ENCODE assay signal across 9 mouse cellular contexts in the genomic region with DNA sequence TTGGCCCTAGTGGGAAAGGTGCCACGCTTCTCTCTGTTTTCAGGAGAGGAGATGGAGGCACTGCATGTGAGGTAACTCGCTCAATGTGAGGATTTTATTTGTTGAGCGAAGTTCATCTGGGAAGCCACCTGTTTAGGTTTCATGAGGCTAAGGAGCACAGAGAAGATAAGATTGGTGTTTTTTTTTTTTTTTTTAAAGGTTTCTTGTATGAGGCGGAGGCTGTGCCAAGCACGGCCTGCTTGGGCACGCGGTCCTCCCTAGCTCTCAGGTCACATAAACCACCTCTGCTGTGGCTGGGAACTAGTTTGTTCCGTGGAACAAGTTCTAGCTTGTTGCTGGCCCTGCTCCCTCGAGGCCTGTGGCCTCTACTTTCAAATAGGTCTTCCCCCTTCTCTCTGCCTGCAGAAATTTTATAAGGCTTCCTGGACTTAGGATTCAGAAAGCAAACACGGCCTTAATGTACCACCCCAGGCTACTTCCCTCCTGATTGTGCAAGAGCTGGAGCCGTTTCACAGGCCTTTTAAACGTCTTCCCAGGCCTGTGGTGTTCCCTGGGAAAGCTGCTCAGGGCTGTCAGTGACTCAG. TPM values are rescaled to one million over a fixed set of nuclear protein-coding genes. Genes with fewer than 3 reads are reported as not detected.
A peak's percentile ranks its signal among the peaks of the same experiment; 100 is the strongest.
DNase-seq lines count a peak whose midpoint lies in the region; ATAC-seq and TF ChIP-seq lines count a peak whose summit lies in the region.
"Had no signal": no experiment of that assay in that cellular context is flagged by ENCODE, and none has a peak within 500 bp of the region (broad histone marks: within the 10 kb centered on the region; RNA-seq: fewer than 3 reads in every experiment).

No protein-coding gene starts in this region.

- H3K4me3 ChIP-seq in embryonic facial prominence, embryonic 13.5 days: no peak overlapping the region
- no peak overlapping the region for H3K4me3 ChIP-seq in embryonic facial prominence, embryonic 10.5 days
- no peak overlapping the region for H3K4me3 ChIP-seq in liver, embryonic 14.5 days (ENCODE audit: insufficient read depth in 1 of 2, low read depth in 2 of 2, low read length in 2 of 2)

- H3K36me3 ChIP-seq in embryonic facial prominence, embryonic 13.5 days: no peaks in the 10 kb centered on the region
- H3K36me3 ChIP-seq in embryonic facial prominence, embryonic 10.5 days (replicated peaks): no peaks in the 10 kb centered on the region
- H3K36me3 ChIP-seq in liver, embryonic 14.5 days (replicated peaks; ENCODE audit: control insufficient read depth, insufficient read depth, low read depth): no peaks in the 10 kb centered on the region

- peaks cover 55% of the 10 kb centered on the region for H3K4me1 ChIP-seq in embryonic facial prominence, embryonic 13.5 days
- peaks cover 25% of the 10 kb centered on the region for H3K4me1 ChIP-seq in embryonic facial prominence, embryonic 10.5 days
- peaks cover 50 to 52% of the 10 kb centered on the region in 2 experiments for H3K4me1 ChIP-seq in liver, embryonic 14.5 days (replicated peaks; ENCODE audit: control insufficient read depth in 2 of 2, insufficient read depth in 2 of 2, low read length in 1 of 2)

- WGBS in embryonic facial prominence, embryonic 13.5 days: 64% methylated on average over 12 of the region's 12 CpGs
- WGBS in embryonic facial prominence, embryonic 10.5 days: 79% methylated on average over 12 of the region's 12 CpGs
- 23% methylated on average over 12 of the region's 12 CpGs for WGBS in liver, embryonic 14.5 days (ENCODE audit: insufficient replicate concordance)

- no peak overlapping the region for H3K4me2 ChIP-seq in embryonic facial prominence, embryonic 13.5 days
- H3K4me2 ChIP-seq in liver, embryonic 14.5 days (ENCODE audit: low read depth): peak overlapping the region; percentile 3
- H3K4me2 ChIP-seq: hindbrain, embryonic 14.5 days had no signal

- H3K27ac ChIP-seq in embryonic facial prominence, embryonic 13.5 days: peak overlapping the region; percentile 89
- no peak overlapping the region; the same call in 1 of the 2 replicates for H3K27ac ChIP-seq in embryonic facial prominence, embryonic 10.5 days (replicated peaks)
- peak overlapping the region; percentile 49 for H3K27ac ChIP-seq in liver, embryonic 14.5 days
- H3K27ac ChIP-seq: hindbrain, embryonic 14.5 days had no signal

- TF ChIP-seq EP300 in liver, embryonic 14.5 days (IDR thresholded peaks at IDR 0.05; ENCODE audit: low read depth): peak; percentile 61; the same call in 1 of the 2 replicates

- TF ChIP-seq CTCF in liver, embryonic 14.5 days (IDR thresholded peaks at IDR 0.05; ENCODE audit: low read depth): no peak

- no peak overlapping the region for H3K9ac ChIP-seq in embryonic facial prominence, embryonic 13.5 days
- H3K9ac ChIP-seq in liver, embryonic 14.5 days (replicated peaks): peak overlapping the region; percentile 7; the same call in 1 of the 2 replicates
- H3K9ac ChIP-seq: hindbrain, embryonic 14.5 days had no signal

- no peaks in the 10 kb centered on the region for H3K9me3 ChIP-seq in embryonic facial prominence, embryonic 13.5 days
- H3K9me3 ChIP-seq in embryonic facial prominence, embryonic 10.5 days: no peaks in the 10 kb centered on the region
- H3K9me3 ChIP-seq in liver, embryonic 14.5 days (ENCODE audit: control insufficient read depth, low read length): no peaks in the 10 kb centered on the region

- no peak for ATAC-seq in embryonic facial prominence, embryonic 13.5 days (ENCODE audit: insufficient number of reproducible peaks, insufficient read depth, low FRiP score, low TSS enrichment, low read depth)
- peak; percentile 38; the same call in 1 of the 2 replicates for ATAC-seq in liver, embryonic 14.5 days (ENCODE audit: insufficient read depth)

- no peaks in the 10 kb centered on the region for H3K27me3 ChIP-seq in embryonic facial prominence, embryonic 13.5 days
- no peaks in the 10 kb centered on the region for H3K27me3 ChIP-seq in embryonic facial prominence, embryonic 10.5 days (replicated peaks; ENCODE audit: low read depth, poor library complexity, severe bottlenecking)
- H3K27me3 ChIP-seq in liver, embryonic 14.5 days (ENCODE audit: control insufficient read depth, insufficient read depth, low read length): no peaks in the 10 kb centered on the region

- no peak for DNase-seq in embryonic facial prominence, embryonic 10.5 days (ENCODE audit: low spot score)
- DNase-seq in urinary bladder, adult 18-20 months (ENCODE audit: low spot score in 2 of 2): peak; percentile 52 to 76
- DNase-seq in urinary bladder, postnatal 10 days (ENCODE audit: low spot score): no peak
- no peak for DNase-seq in liver, embryonic 14.5 days (ENCODE audit: low read depth in 3 of 3, low spot score in 3 of 3)
- no peak for DNase-seq in embryo, embryonic 10 days (ENCODE audit: low spot score)
- no peak for DNase-seq in cerebellum, adult 11-12 months
- DNase-seq in right cerebral cortex, postnatal 4 days: no peak

RNA-seq across cellular contexts. Expression of a gene that starts 2.6 kb away (rescaled TPM):
- polyA plus RNA-seq in embryonic facial prominence, embryonic 13.5 days (2015; fragmentation: Nextera tagmentation; extraction: Ambion mirVana): 130 and 135 TPM in 2 replicates
- 66.5 and 78.8 TPM in 2 replicates for polyA plus RNA-seq in embryonic facial prominence, embryonic 10.5 days (2016; fragmentation: Nextera tagmentation; extraction: Ambion mirVana)
- 3.0 and 6.6 TPM in 2 replicates for polyA plus RNA-seq in liver, embryonic 14.5 days (2012; rRNA removed)
- 16.2 and 16.6 TPM in 2 replicates for polyA plus RNA-seq in liver, embryonic 14.5 days (2014; fragmentation: Nextera tagmentation; extraction: Ambion mirVana)

RNA-seq across cellular contexts. Expression of a gene that starts 49.5 kb away (rescaled TPM):
- polyA plus RNA-seq in embryonic facial prominence, embryonic 13.5 days (2015; fragmentation: Nextera tagmentation; extraction: Ambion mirVana): 50.5 and 54.7 TPM in 2 replicates
- polyA plus RNA-seq in embryonic facial prominence, embryonic 10.5 days (2016; fragmentation: Nextera tagmentation; extraction: Ambion mirVana): 62.7 and 65.9 TPM in 2 replicates
- polyA plus RNA-seq in liver, embryonic 14.5 days (2012; rRNA removed): 9.7 and 9.8 TPM in 2 replicates
- polyA plus RNA-seq in liver, embryonic 14.5 days (2014; fragmentation: Nextera tagmentation; extraction: Ambion mirVana): 18.9 and 21.1 TPM in 2 replicates

RNA-seq across cellular contexts. Expression of a gene that starts 49.8 kb away (rescaled TPM):
- polyA plus RNA-seq in embryonic facial prominence, embryonic 13.5 days (2015; fragmentation: Nextera tagmentation; extraction: Ambion mirVana): 82.9 and 97.9 TPM in 2 replicates
- 86.7 and 89.7 TPM in 2 replicates for polyA plus RNA-seq in embryonic facial prominence, embryonic 10.5 days (2016; fragmentation: Nextera tagmentation; extraction: Ambion mirVana)
- polyA plus RNA-seq in liver, embryonic 14.5 days (2012; rRNA removed): 14.3 and 26.6 TPM in 2 replicates
- polyA plus RNA-seq in liver, embryonic 14.5 days (2014; fragmentation: Nextera tagmentation; extraction: Ambion mirVana): 55.2 and 61.2 TPM in 2 replicates

Comparison
In these comparisons a context has a peak if more than half of its experiments do, and no peak if none do; other contexts are left out.
1. DNase-seq: peak in urinary bladder, adult 18-20 months (2 of 2); none in embryonic facial prominence, embryonic 10.5 days (single experiment), urinary bladder, postnatal 10 days (single experiment), liver, embryonic 14.5 days (0 of 3), embryo, embryonic 10 days (single experiment), cerebellum, adult 11-12 months (single experiment) and right cerebral cortex, postnatal 4 days (single experiment).